Mouse (Mus musculus) limb, embryonic 10.5 days (tissue): ENCODE results near the gene Slc11a2. TPM values are rescaled to one million over a fixed set of nuclear protein-coding genes. Genes with fewer than 3 reads are reported as not detected.
"Not testable (repeated sequence)": the region's sequence is repeated elsewhere in the genome, so short reads cannot be mapped to it uniquely, and the experiment has no call there.

ENCODE experiments used
- DNase-seq: peaks from one replicate; pipeline ENCODE4 v3.0.0-alpha.2; 2017; ENCODE audit warnings: low spot score
- H3K27ac ChIP-seq: fragments of 300-500 bp; sonication (generic); 2 replicates; pipeline ENCODE4 v1.5.1; 2016; ENCODE audit warnings: mild to moderate bottlenecking
- H3K27me3 ChIP-seq: fragments of 300-500 bp; sonication (generic); 2 replicates; pipeline ENCODE4 v1.6.1; 2016; ENCODE audit warnings: low read depth, mild to moderate bottlenecking; ENCODE audit not compliant: poor library complexity, severe bottlenecking
- H3K36me3 ChIP-seq: fragments of 300-500 bp; sonication (generic); 2 replicates; pipeline ENCODE4 v1.6.1; 2016; ENCODE audit warnings: mild to moderate bottlenecking, moderate library complexity
- H3K4me1 ChIP-seq: fragments of 300-500 bp; sonication (generic); 2 replicates; pipeline ENCODE4 v1.6.1; 2016
- H3K4me3 ChIP-seq: fragments of 300-500 bp; sonication (generic); 2 replicates; pipeline ENCODE4 v1.5.1; 2016; ENCODE audit warnings: mild to moderate bottlenecking, moderate library complexity
- H3K9me3 ChIP-seq: fragments of 300-500 bp; sonication (generic); replicated peaks from 2 replicates; pipeline ENCODE4 v1.6.1; 2016; ENCODE audit warnings: mild to moderate bottlenecking
- WGBS: fragments of 180-500 bp; shearing (Covaris S2); methylation state at CpG from one replicate; pipeline ENCODE4 v1.1.7; 2016; 5-methylcytosine and 5-hydroxymethylcytosine counted together
- polyA plus RNA-seq: library from polyadenylated mRNA; unstranded; fragments of >200 nt; fragmentation: Nextera tagmentation; extraction: Ambion mirVana; gene quantifications from 2 replicates; pipeline ENCODE4 v1.2.1, GENCODE M21; 2016

Gene Slc11a2
- polyA plus RNA-seq, 1 experiment from 2014 or later: 30.4 TPM

- H3K4me1 ChIP-seq: peaks cover 11% of the 10 kb centered on the region; the same call in 1 of the 2 replicates
- DNase-seq, H3K9me3 ChIP-seq, H3K27ac ChIP-seq, H3K36me3 ChIP-seq, H3K4me3 ChIP-seq, H3K27me3 ChIP-seq: not testable (repeated sequence)
- WGBS: 89% methylated on average over 20 of the region's 22 CpGs
These were observed 71.5 kb downstream of the Slc11a2 start for GRCm38 (mm10) chr15:100353399-100353798.

- Histone ChIP-seq H3K27me3 (no peaks in the 10 kb centered on the region), H3K9me3 (no peaks in the 10 kb centered on the region), H3K36me3 (no peaks in the 10 kb centered on the region), H3K27ac (no peak within 1 kb of the TSS), H3K4me3 (no peak within 1 kb of the TSS), H3K4me1 (peaks cover 11% of the 10 kb centered on the region; the same call in 1 of the 2 replicates)
- no peak for DNase-seq
- WGBS: 89% methylated on average over 10 of the region's 10 CpGs
These were observed 72.1 kb downstream of the Slc11a2 start, which contains the start of the genes Methig1 and Mettl7a2 for GRCm38 (mm10) chr15:100352711-100353250. Gene Methig1, plus strand, starts transcription at chr15:100353149. Gene Mettl7a2, plus strand, starts transcription at chr15:100353200.

GRCm38 (mm10) chr15:100351501-100352060, 73.3 kb downstream of the Slc11a2 start:
- Histone ChIP-seq H3K36me3 (no peaks in the 10 kb centered on the region), H3K27me3 (no peaks in the 10 kb centered on the region), H3K4me1 (peaks cover 12% of the 10 kb centered on the region), H3K27ac (no peak overlapping the region), H3K9me3 (no peaks in the 10 kb centered on the region), H3K4me3 (no peak overlapping the region)
- WGBS: 63% methylated on average over 6 of the region's 6 CpGs
- DNase-seq: no peak

GRCm38 (mm10) chr15:100349496-100349895, 75.4 kb downstream of the Slc11a2 start:
- Histone ChIP-seq H3K9me3 (no peaks in the 10 kb centered on the region), H3K4me3 (no peak overlapping the region), H3K4me1 (peaks cover 18% of the 10 kb centered on the region), H3K27me3 (no peaks in the 10 kb centered on the region), H3K27ac (no peak overlapping the region), H3K36me3 (no peaks in the 10 kb centered on the region)
- WGBS: 39% methylated on average over 2 of the region's 2 CpGs
- DNase-seq: no peak

GRCm38 (mm10) chr15:100346761-100347160, 78.1 kb downstream of the Slc11a2 start:
- DNase-seq: no peak
- Histone ChIP-seq H3K27ac (peak overlapping the region; percentile 72), H3K4me3 (no peak overlapping the region), H3K9me3 (no peaks in the 10 kb centered on the region), H3K36me3 (no peaks in the 10 kb centered on the region), H3K27me3 (no peaks in the 10 kb centered on the region), H3K4me1 (peaks cover 16% of the 10 kb centered on the region)
- 78% methylated on average over 14 of the region's 14 CpGs for WGBS

GRCm38 (mm10) chr15:100345484-100345883, 79.4 kb downstream of the Slc11a2 start:
- no peak overlapping the region for H3K27ac ChIP-seq
- peaks cover 14% of the 10 kb centered on the region for H3K4me1 ChIP-seq
- H3K4me3 ChIP-seq: no peak overlapping the region
- H3K27me3 ChIP-seq: no peaks in the 10 kb centered on the region
- no peak for DNase-seq
- no peaks in the 10 kb centered on the region for H3K9me3 ChIP-seq
- no peaks in the 10 kb centered on the region for H3K36me3 ChIP-seq

GRCm38 (mm10) chr15:100341314-100341980, 83.4 kb downstream of the Slc11a2 start:
- not testable (repeated sequence) for H3K36me3 ChIP-seq, DNase-seq, H3K4me3 ChIP-seq, H3K27ac ChIP-seq, H3K9me3 ChIP-seq, H3K27me3 ChIP-seq, H3K4me1 ChIP-seq
- WGBS: 81% methylated on average over 5 of the region's 5 CpGs

Other genes with a start within 250 kb of the Slc11a2 start
- 42.5 and 43.0 TPM in 2 replicates for gene Atf1, start 197.3 kb downstream of the Slc11a2 start, polyA plus RNA-seq
- gene Tmprss12, start 144.2 kb downstream of the Slc11a2 start, polyA plus RNA-seq: not detected in 2 replicates
- gene Mettl7a1, start 120.9 kb downstream of the Slc11a2 start, polyA plus RNA-seq: 2.2 and 2.7 TPM in 2 replicates
- gene Mettl7a3, start 90.1 kb downstream of the Slc11a2 start, polyA plus RNA-seq: not detected in 2 replicates
- 0.15 and 0.29 TPM in 2 replicates for gene Methig1, start 71.9 kb downstream of the Slc11a2 start, polyA plus RNA-seq
- not detected in 2 replicates for gene Mettl7a2, start 71.9 kb downstream of the Slc11a2 start, polyA plus RNA-seq
- gene Higd1c, start 60.5 kb downstream of the Slc11a2 start, polyA plus RNA-seq: 0.65 TPM in 1 of 2 replicates, not detected in the other
- 0.08 and 0.11 TPM in 2 replicates for gene Gm5475, start 2.9 kb downstream of the Slc11a2 start, polyA plus RNA-seq
- gene Letmd1, start 44.0 kb upstream of the Slc11a2 start, polyA plus RNA-seq: 29.7 and 31.4 TPM in 2 replicates
- gene Csrnp2, start 70.4 kb upstream of the Slc11a2 start, polyA plus RNA-seq: 24.8 and 28.2 TPM in 2 replicates
- 29.9 and 44.5 TPM in 2 replicates for gene Tfcp2, start 126.9 kb upstream of the Slc11a2 start, polyA plus RNA-seq
- 1.1 and 2.9 TPM in 2 replicates for gene Pou6f1, start 174.9 kb upstream of the Slc11a2 start, polyA plus RNA-seq
- gene Dazap2, start 190.3 kb upstream of the Slc11a2 start, polyA plus RNA-seq: 189 and 195 TPM in 2 replicates
- 5.0 and 6.7 TPM in 2 replicates for gene Smagp, start 211.9 kb upstream of the Slc11a2 start, polyA plus RNA-seq
- 2.6 and 3.5 TPM in 2 replicates for gene Bin2, start 244.5 kb upstream of the Slc11a2 start, polyA plus RNA-seq